Mouse (Mus musculus) CD4-positive, CD25-positive, alpha-beta regulatory T cell, adult 2 months (primary cell): ENCODE data around the gene Gm5460.

ENCODE experiments used
- DNase-seq: peaks from one replicate; pipeline ENCODE4 v3.0.0-alpha.2; 2012; ENCODE audit warnings: low read depth, low spot score

The Gm5460 gene

DNA sequence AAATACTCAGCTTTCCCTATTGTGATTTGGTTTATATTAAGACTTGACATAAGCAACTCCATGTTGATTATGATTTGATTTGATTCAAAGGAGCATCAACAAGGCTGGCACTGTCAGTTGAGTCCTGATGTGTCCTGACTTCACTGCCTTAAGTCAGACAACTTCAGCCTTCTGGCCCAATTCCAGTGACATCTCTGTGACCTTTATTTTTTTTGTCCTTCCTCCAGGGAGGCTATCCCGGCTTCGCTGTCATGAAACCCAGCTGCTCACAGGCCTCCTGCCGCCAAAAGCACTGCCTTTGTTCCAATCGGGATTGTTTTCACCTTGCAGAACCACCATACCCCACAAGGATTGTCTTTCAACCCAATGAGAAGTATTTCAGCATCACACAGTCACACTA is 58.8 kb downstream of the Gm5460 start:
- no peak for DNase-seq

DNA sequence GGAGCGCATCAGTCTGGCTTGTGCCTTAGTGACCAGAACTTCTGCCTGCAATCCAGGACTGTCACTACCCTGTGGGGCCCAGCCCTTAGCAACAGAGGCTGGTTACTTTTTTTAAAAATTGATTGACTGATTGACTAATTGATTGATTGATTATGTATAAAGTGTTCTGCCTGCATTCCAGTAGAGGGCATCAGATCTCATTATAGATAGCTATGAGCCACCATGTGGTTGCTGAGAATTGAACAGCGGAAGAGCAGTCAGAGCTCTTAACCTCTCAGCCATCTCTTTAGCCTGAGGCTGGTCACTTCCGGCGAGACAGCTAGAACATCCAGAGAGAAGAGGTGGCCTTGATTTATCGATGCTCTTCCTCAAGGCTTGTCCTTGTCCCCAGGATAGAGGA is 60.7 kb downstream of the Gm5460 start:
- no peak for DNase-seq

DNA sequence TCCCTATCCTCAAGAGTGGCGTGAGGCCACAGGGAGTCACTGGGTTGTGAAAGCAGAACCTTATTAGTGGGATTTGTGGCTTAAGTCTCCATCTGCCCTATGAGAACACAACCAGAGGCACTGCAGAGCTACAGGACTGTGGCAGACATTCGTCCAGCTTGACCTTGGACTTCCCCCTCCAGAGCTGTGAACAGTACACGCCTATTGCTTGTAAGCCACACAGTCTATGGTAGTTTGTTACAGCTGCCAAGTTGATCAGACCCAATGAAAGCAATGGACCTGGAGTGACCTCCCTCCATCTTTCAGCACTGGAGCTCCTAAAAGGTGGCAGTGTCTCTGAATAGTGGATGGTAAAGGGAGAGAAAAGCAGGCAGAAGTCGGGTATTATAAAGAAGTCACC is 61.7 kb downstream of the Gm5460 start:
- DNase-seq: no peak

DNA sequence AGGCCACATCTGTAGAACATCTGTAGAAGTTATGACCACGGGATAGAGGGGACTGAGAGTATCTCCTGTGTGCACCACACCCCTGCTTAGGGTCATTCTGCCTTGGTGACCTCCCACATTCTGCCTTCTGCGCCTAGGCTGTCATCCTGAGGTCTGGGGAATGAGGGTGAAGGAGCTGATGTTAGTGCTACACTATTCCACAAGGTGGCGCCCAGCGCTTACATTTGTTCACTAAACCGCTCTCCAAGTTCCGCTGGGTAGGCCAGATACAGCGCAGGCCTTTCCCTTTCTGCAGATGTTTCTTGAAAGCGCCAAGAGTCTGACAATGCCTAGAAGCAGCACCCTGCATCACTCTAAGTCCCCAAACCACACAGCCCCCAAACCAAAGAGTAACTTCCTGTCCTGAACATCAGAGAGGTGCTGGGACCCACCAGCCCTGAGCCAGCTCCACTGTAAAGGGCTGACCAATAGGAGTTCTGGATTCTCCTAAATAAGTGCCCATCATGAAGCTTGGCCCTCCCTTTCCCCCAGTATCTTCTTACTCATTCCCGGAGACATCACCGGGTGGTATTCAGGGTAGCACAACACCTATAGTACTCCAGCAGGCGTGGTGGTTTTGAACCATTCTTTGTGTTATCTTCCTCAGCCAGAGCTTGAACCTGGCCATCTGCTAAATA is 63.9 kb downstream of the Gm5460 start:
- DNase-seq: peak; percentile 51

DNA sequence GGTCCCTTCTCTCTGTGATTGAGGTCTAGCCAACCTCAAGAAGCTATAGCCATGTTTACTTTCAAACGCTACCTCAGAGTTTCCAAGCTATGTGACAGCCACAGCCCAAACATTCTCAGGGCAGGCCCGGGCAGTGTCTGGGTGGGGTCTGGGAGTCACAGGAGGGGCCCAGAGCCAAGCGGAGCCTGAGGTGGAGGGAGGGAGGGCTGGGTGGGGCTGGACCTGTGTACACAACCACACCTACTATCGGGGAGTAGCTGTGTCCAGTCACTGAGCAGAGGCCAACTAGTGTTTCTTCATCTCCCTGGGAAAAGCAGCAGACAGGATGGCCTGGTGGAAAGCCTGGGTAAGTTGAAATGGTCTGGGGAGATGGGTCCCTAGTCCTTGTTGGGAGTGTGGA is 69.2 kb downstream of the Gm5460 start, which contains the start of gene Anxa8:
Anxa8 (plus strand) TSS at position 251 of the 400 bp plus-strand sequence.
- no peak for DNase-seq

DNA sequence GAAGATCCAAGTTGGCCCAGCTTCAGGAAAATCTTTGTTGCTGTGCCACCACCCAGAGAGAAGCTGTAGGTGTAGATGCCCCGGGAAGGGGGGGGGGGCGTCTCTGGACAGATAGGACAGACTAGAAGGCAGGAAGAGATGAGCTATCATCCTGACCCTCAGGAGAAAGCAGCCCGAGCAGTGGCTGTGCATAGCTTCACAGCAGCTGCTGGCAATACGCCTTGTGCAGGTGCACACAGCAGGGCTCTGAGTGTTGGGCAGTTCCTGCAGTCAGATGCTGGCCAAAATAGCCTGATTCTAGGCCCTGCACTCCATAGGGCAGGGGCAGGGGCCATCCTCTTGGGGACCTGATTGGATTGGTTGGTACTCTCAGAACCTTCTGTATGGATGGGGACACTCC is 70.2 kb downstream of the Gm5460 start:
- DNase-seq: no peak

DNA sequence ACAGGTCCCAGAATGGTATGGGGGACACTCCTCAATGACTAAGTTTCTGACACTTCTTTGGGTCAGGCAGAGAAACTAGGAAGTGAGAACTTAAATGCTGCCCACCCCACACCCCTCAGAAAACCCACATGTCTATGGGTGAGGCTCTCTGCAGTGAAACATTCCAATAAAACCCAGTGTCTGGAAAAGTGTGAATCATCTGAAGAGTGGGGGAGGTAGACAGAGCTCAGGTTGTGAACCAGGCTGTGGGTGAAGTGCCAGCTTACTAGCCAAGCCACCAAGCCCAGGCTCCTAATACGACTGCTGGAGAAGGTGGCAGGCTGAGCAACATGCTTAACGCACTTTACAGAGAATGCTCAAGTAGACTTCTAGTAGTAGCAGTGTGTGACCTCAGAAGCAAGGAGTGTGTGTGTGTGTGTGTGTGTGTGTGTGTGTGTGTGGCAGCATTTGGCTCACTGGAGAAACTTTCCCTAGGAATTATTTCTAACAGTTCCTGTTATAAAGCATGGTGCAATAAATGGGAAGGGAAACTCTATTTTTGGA is 71.4 kb downstream of the Gm5460 start:
- DNase-seq: no peak

DNA sequence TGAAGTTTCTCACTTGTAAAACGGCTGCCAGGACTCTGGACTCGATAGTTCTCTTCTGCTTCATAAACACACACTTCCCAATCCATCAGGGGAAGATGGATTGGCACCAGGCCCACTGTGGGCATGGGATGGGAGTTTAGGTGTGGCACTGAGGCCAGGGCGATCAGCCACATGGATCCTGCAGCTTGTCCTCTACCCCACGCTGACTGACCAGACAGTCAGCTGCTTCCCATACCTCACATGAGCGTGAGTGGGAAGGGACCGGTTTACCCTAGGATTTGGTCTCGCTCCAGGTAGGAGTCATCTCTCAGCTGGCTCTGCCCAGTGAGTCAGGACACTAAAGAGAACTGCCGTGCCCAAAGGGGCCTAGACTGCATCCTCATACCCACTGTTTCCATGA is 73.2 kb downstream of the Gm5460 start:
- no peak for DNase-seq

DNA sequence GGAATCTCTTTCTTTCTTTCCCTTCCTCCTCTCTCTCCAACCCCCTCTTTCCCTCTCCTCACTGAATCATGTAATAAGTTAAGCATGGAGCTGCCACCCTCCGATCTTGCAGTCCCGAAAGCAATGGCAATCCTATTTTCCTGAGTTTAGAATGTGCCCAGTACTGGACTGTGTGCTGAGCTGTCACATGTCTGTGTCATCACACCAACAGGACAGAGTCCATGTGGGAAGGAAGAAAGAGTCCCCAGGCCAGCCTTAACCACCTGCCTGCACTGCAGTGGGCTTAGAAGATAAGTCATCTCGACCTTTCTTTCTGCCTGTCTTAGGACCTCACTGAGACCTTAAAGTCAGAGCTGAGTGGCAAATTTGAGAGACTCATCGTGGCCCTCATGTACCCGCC is 74.9 kb downstream of the Gm5460 start:
- no peak for DNase-seq

DNA sequence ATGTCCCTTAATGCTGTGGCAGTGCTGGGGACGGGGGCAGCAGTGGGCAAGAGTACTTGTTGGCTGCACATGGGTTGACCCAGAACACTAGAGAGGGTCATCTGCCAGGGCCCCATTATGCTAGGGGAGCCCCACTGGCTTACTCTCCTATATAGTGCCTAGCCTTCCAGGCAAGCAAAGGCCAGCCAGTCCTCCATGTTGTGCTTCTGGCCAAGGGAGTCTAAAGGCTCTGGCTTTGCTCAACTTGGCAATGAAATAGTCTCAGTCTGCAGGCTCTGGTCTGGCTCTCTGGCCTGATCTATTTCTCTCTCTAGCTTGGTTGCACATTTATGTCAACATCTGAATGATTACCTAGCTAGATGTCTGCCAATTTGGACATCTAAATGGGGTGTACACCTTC is 76.3 kb downstream of the Gm5460 start:
- no peak for DNase-seq

DNA sequence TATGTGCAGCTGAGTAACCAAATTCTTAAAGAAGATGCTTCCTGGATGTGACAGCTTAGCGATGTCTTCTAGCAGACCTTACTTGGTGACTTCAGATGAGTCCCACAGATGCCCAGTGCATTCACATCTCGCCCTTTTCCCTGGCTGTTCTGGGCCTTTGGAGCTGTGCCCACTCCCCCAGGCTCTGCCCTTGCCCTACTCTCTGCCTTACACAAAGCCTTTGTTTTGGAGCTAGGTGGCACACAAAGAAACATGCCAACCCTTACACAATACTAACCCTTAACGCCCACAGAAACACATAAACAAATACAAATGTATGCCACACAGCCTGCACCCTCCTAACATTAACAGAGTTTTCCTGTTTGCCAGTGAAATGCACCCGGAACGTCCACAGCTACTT is 79.6 kb downstream of the Gm5460 start:
- DNase-seq: no peak
